Mouse (Mus musculus): ENCODE data around the gene Hdhd3. TPM values are rescaled to one million over a fixed set of nuclear protein-coding genes. Genes with fewer than 3 reads are reported as not detected.

Gene Hdhd3
- total RNA-seq (2021), result 1 to 10 TPM; 3.1 to 3.5 TPM
- long read RNA-seq, experiment 1, partial matches to known transcripts, result 0 of 1 reads
- long read RNA-seq, experiment 1, other reads (novel, unspliced or antisense), result 0 of 1 reads
- long read RNA-seq, experiment 2, partial matches to known transcripts, result 0 of 4 reads
- long read RNA-seq, experiment 2, other reads (novel, unspliced or antisense), result 1 of 4 reads

DNA sequence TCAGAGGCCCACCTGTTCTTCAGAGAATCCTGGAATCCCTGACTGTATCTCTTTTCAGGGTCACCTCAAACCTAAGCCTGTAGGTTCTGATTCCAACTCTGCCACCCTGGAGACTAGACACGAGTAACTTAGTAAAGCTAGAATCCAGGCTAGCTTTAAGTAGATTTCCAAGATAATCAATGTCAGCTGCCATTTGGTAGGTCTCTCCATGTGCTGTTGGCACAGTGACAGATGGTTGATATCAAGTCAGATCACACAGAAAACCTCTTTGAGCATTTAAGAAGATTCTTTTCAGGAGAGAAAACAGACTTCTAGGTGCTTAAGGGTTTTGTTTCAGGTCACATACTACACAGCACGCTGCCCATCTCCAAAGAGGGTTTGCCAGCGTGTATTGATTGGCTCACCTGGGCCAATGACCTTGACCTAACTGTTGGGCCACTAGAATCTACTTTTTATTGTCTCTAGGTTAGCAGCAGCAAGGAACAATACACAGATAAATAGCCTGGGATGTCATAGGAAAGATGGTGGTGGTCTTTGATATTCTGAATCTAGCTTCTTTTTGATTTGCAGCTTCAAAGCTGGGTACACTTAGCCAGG, at the start of gene Hdhd3:
Gene Hdhd3 (minus strand): TSS at position 94 of the 597 bp plus-strand sequence.
- intact Hi-C loops (cut with DNase I; ENCODE audit: low total_unique reads), result no loop called here
- no peak for DNase-seq

DNA sequence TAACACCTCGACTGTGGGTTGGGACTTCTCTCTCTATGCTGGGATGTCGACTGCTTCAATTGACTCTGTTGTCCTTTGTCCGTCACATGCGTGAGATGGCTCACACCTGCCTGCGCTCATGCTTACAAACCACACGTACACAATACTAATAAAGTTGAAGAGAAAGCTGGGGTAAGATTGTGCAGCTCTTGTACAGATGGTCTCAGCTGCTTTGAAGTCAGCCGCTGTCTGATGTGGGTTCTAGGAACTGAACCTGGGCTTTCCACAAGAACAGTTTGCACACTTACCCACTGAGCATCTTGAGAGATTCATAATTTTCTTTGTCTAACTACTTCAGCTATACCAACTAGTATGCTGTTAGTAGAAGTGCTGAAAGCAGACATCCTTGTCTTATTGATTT, 48.7 kb upstream of the Hdhd3 start:
- intact Hi-C loops (cut with DNase I; ENCODE audit: low total_unique reads), result no loop called here
- DNase-seq, result no peak

GRCm38 (mm10) chr4:62544801-62545200, 41.5 kb upstream of the Hdhd3 start:
- intact Hi-C loops (cut with DNase I; ENCODE audit: low total_unique reads), result no loop called here
- no peak for DNase-seq

- DNase-seq, result no peak
Measured at GRCm38 (mm10) chr4:62543782-62544181, 40.5 kb upstream of the Hdhd3 start.

DNA sequence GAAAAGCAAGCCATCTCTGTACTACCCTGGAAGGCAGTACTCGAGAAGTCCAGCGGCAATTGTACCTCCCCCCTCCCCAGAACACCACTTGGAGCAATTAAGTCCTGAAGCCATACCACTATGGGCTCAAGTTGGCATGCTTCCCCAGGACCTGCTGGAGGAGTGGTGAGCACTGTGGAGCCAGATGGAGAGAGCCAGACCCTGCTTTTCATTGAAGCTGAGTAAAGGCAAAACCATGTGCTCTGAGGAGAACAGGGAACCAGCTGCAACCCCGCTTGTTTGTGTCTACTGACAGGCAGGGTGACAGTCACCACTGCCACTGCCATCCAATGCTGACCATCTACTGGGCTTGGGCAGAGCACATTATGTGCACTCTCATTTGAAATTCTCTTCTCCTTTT, 38.5 kb upstream of the Hdhd3 start:
- intact Hi-C loops (cut with DNase I; ENCODE audit: low total_unique reads), result no loop called here
- no peak for DNase-seq

More at GRCm38 (mm10) chr4:62543782-62544181, 40.5 kb upstream of the Hdhd3 start:
- intact Hi-C loops (cut with DNase I; ENCODE audit: low total_unique reads), result no loop called here

DNA sequence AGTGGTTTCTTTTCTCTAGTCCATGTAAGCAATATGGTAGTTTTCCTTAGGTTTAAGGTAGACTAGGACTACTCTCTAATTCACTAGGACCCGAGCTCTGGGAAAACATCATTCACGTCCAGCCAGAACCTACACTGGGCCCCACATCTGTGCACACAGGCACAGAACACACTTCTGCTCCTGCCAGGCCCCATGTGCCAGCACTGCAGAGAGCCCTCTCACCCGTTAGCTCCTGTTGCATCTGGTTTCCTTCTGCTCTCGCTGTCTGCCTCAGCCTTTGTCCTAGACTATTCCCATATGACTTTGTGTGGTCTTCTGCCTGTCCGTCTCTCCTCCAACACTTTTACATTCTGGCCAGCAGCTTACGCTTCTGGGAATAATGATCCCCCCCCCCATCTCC, 30.5 kb upstream of the Hdhd3 start:
- no peak for DNase-seq
- intact Hi-C loops (cut with DNase I; ENCODE audit: low total_unique reads), result no loop called here

- DNase-seq, result no peak
- intact Hi-C loops (cut with DNase I; ENCODE audit: low total_unique reads), result no loop called here
Measured at GRCm38 (mm10) chr4:62527655-62528054, 24.4 kb upstream of the Hdhd3 start.

- no peak for DNase-seq
Measured at GRCm38 (mm10) chr4:62526256-62526655, 23.0 kb upstream of the Hdhd3 start.

GRCm38 (mm10) chr4:62525489-62525811, 22.2 kb upstream of the Hdhd3 start:
- intact Hi-C loops (cut with DNase I; ENCODE audit: low total_unique reads), result no loop called here
- DNase-seq, result no peak

More at GRCm38 (mm10) chr4:62526256-62526655, 23.0 kb upstream of the Hdhd3 start:
- intact Hi-C loops (cut with DNase I; ENCODE audit: low total_unique reads), result no loop called here

DNA sequence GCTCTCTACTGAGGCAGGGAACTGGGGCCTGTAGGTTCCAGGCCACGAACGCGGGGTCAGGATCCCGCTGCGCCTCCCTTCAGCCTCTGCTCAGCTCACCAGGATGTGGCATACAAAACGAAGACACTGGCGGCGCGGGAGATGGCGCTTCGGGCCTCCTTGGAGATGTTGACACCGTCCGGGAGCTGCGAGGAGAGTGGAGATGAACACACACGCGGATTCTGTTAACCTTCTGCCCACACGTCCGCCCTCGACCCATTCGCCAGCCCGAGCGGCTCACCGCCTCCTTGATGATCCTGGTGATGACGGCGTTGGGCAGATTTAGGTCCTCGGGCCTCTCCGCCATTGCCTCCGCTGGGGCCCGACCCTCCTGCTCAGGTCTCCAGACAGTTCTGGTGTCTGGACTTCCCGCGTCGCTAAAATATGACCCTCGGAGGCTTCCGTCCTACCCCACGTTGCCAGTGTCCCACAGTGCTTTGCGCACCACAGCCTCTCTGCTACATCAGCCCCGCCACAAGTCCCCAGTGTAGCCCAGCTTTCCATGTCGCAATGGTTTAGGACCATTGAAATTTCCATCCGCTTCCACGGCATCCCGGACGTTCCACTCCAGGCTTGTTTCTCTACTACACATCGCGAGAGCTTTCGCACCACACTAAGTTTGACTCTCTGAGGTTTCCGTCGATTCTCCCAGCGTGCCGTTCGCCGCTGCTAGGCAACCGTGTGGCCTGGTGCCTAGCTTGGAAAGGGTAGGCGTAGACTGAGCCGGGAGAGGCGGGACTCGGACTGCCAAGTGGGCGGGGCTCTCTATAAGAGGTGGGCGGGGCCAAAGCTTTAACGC, 21.6 kb upstream of the Hdhd3 start, which contains the start of the genes Pole3 and 4933430I17Rik:
Gene Pole3 (minus strand): TSS at position 418 of the 838 bp plus-strand sequence.
Gene 4933430I17Rik (plus strand): TSS at position 719 of the 838 bp plus-strand sequence.
- DNase-seq, result peak; percentile 99
- intact Hi-C loops (cut with DNase I; ENCODE audit: low total_unique reads), result no loop called here

DNA sequence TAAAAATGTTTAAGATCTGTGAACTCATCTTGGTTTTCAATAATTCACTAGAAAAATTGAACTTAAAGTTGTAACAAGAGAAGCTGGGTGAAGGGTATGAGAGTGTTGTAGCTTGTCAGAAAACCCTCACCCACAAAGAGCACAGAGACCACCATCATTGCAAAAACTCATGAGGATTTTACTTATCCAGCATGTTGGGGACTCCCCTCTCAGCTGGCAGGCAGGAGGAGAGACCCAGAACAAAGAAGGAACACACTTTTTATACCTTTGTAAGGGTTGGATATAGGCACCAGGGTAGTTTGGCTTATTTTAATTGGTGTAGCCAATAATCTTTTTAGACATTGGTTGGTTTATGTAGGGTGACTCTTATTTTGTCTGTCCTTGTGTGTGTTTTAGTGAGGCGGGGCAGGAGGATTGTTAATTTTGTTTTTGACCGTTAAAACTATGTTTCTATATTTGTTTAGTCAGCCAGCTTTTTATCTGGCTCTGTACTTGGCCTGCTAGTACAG, 17.7 kb upstream of the Hdhd3 start:
- intact Hi-C loops (cut with DNase I; ENCODE audit: low total_unique reads), result no loop called here
- no peak for DNase-seq

DNA sequence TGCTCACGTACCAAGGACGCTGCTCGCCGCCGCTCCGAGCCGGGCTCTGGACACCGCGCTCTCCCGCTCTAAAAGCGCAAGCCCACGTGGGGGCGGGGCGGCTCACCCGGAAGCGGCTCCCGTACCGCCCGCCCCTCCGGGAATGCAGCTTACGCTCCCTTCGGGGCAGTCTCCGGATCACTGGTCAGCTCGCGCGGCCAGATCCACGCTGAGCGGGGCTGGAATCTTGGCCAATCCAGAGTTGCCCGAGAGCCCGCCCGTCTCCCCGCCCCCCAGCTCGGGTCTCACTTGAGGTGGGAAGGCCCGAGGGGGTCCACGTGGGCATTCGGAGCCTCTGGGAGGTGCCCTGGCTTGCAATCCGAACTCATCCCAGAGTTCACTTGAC, 16.6 kb upstream of the Hdhd3 start, which contains the start of gene Alad:
Gene Alad (minus strand): TSS at position 70 of the 385 bp plus-strand sequence.
- intact Hi-C loops (cut with DNase I; ENCODE audit: low total_unique reads), result no loop called here
- peak; percentile 89 for DNase-seq

DNA sequence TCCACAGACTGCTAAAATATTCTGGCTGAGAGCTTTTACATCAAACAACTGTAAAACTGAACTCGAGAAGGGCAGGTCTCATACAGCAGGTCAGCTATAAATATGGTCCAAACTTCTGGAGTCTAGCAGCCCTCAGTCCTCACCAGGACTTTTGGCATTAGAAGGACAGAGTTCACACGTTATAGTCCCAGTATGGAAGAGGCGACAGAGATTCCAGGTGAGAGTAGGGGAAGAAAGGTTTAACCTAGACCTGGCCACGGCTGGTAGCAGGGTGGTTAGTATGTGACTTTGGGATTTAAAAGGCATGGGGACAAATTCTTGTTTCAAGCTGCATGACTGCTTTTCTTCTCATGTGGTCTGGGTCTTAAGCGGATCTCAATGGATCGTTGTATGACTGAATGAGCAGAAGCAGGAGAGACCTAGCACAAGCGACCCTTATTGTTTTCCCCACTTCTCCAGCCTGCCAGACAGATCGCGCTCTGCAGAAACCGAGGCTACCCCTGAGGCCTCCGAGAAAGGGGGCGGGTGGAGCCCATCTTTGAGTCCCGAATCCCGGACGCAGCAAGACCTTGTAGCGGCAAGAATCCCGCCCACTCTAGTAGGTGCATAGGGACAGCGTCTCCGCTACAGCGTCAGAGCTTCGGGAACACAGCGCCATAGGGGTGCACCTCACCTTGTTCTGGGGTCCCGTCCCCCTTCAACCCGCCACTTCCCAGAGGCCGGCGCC, 16.0 kb upstream of the Hdhd3 start:
- intact Hi-C loops (cut with DNase I; ENCODE audit: low total_unique reads), result no loop called here
- DNase-seq, result no peak

DNA sequence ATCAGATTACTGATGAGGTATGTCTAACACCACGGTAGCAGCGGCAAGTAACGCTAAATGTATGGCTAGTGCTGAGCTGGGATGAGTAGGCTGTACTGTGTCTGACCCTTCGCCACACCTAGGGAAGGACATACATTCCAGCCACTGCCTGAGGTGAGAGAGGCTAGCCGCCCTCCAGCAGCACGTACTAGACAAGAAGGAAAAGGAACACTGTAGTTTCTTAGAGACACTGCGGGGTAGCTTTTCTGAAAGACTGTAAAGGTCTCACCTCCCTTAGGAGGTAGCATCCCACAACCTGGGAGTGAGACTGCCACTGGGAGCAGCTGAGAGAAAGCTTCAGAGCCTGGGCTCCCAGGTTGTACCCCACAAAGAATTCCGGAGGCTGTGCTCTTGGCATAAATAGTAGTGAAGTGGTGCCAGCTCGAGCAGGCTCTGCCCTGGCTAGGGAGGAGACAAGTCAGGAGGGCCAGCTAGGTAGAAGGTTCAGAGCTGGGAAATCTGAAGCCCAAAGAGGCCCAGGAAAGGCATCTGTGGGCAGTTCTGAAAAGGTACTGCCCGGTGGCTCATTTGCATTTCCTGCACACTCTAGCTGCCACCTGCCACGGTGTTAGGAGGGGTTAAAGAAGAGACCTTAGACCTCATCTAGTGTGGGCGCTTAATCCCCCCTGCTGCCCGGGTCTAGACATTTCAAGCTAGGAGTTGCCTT, 15.3 kb upstream of the Hdhd3 start:
- intact Hi-C loops (cut with DNase I; ENCODE audit: low total_unique reads), result no loop called here
- DNase-seq, result peak; percentile 12

GRCm38 (mm10) chr4:62517538-62518415, 14.5 kb upstream of the Hdhd3 start:
- DNase-seq, result no peak
- intact Hi-C loops (cut with DNase I; ENCODE audit: low total_unique reads), result no loop called here

GRCm38 (mm10) chr4:62517046-62517445, 13.8 kb upstream of the Hdhd3 start:
- no peak for DNase-seq
- intact Hi-C loops (cut with DNase I; ENCODE audit: low total_unique reads), result no loop called here

DNA sequence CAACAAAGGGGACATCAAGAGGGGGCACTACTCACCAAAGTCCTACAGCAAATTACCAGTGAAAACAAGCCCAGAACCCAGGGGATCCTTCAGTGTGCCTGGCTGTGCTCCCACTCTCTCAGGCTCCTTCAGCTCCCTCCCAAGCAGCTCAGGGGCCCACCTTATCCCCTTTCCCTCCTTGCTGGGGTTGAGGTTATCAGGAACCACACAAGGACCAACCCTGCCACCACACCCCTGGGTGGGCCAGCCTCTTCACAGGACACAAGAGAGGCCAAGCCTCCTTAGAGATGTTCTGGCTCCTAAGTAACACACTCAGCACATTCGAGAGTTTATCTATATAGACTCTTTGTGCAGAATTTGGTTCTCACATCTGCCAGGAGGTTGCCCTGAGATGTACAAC, 13.3 kb upstream of the Hdhd3 start:
- no peak for DNase-seq
- intact Hi-C loops (cut with DNase I; ENCODE audit: low total_unique reads), result no loop called here

GRCm38 (mm10) chr4:62516079-62516478, 12.8 kb upstream of the Hdhd3 start:
- intact Hi-C loops (cut with DNase I; ENCODE audit: low total_unique reads), result no loop called here
- DNase-seq, result peak; percentile 32
